Mouse (Mus musculus): ENCODE results near the gene Rpgr.

GRCm38 (mm10) chrX:10243916-10244315 lies 27.2 kb upstream of the Rpgr start:
- no peak for TF ChIP-seq CTCF (IDR thresholded peaks at IDR 0.05; ENCODE audit: borderline replicate concordance, insufficient read depth, low read depth, low read length)
- no peak for TF ChIP-seq POLR2A (IDR thresholded peaks at IDR 0.05; ENCODE audit: borderline replicate concordance, insufficient read depth, low read length)
